Mouse (Mus musculus): ENCODE data around the gene Nab1. TPM values are rescaled to one million over a fixed set of nuclear protein-coding genes. Genes with fewer than 3 reads are reported as not detected.

The Nab1 gene
- polyA plus RNA-seq, 1 experiment from 2014 or later = 48.0 TPM

DNA sequence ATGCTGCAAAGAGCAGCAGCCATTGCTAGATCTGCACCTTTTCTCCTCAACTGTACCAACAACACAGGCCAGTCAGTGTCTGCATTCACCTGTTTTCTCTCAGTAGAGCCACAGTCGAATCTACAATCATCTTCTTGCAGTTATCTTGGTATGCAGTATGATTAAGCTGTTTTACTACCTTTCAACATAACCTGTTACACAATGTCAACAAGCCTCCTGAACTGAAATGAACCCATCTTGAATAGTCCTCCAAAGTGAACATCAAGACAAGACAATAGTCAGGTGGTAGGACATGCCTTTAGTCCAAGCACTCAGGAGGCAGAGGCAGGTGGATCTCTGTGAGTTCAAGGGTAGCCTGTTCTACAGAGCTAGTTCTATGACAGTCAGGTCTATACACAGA is 26.2 kb downstream of the Nab1 start:
- in situ Hi-C loops (cut with MboI; ENCODE audit: low pct_unique_long_range_greater_than_20kb) = no loop called here
- ATAC-seq (no peak), DNase-seq (ENCODE audit: low read depth, low spot score) (no peak)
- no peak for TF ChIP-seq CTCF (IDR thresholded peaks at IDR 0.05)
- CTCF ChIA-PET = no interaction called here
- no peaks in the 10 kb centered on the region for H3K27me3 ChIP-seq
- POLR2A ChIA-PET = no interaction called here

DNA sequence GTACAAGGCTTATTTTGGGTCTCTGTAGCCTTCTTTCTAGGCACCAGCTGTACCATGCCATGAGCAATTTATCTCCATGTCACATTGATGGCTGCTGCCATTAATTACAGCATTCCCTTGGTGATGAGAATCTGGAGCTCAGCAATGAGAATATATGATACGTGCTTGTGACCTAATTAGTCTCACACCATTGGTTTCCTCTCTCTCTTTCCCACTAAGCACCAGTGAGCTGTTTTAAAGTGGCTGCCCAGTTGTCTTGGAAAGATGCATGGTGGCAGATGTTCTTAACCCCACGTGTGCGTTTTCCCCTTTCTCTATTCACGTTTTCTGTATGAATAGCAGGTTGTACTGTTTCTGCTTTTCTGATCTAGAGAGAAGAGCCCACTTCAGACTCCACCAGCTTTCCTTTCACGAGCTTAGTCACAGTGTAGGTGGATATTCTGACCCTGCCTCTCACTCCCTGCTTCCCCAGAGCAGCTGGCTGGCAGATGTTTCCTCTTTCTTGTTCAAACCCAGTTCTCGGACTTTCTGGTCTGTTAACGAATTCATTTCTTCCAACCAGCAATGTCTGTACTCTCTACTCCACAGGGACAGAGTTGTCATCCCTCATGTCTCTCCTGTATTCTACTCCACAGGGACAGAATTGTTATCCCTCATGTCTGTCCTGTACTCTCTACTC is 29.5 kb downstream of the Nab1 start:
- ChIA-PET POLR2A (interaction anchor here (1.1 kb wide), 1 partner anchor 9 kb away, joined by 3 read pairs; no protein-coding TSS in a partner anchor), CTCF (interaction anchor here (1.7 to 1.8 kb wide), 3 partner anchors 9 to 16 kb away, joined by 3 to 8 read pairs (median 5); no protein-coding TSS in a partner anchor)
- ATAC-seq (no peak), DNase-seq (ENCODE audit: low read depth, low spot score) (no peak)
- in situ Hi-C loops (cut with MboI; ENCODE audit: low pct_unique_long_range_greater_than_20kb) = no loop called here
- no peaks in the 10 kb centered on the region for H3K27me3 ChIP-seq
- no peak for TF ChIP-seq CTCF (IDR thresholded peaks at IDR 0.05)

DNA sequence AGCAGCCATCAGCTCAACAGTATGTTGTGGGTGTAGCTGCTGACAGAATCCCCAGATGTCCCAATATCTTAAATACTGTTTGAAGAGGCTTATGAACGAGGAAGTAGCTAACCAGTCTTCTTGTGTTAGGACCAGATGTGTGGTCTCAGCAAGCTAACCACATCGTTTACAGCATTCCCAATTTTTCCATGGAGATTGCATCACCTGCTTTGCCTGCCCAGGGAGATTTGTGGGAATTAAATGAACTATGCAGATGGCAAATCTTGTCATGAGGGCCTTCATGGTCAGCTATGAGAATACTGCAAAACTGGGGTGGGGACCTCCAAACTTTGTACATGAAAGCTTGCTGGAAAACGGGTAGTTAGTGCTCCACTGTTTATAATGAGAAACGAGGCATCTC is 30.2 kb downstream of the Nab1 start:
- POLR2A ChIA-PET = interaction anchor here (1.1 kb wide), 2 partner anchors 8 to 23 kb away, joined by 3 read pairs; no protein-coding TSS in a partner anchor

DNA sequence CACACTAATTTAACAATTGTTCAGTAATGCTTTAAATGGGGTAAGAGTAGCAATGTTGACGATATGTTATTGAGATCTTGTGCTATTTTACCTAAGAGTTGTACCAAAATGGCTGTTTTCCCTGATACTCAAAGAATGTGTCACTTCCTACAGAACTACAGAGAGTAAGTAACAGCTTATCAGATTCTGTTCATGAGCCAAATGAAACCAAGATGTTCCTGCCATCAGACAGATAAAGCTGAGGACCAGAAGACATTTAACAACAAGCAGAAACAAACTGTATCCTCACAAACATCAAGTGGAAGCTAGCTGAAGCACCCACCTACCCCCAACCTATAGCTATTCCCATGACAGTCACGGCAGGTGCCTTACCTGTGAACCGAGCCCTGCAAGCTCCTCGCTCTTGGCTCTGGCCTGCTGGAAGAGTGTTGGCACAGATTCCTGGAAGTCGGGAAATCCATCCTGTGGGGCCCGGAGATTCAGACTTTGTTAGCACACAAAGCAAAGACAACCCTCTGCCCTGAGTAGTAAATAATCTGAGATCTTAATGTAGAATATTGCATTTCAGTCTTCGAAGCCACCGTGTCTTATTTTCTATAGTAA is 33.9 kb downstream of the Nab1 start:
- DNase-seq (ENCODE audit: low read depth, low spot score) (no peak), ATAC-seq (no peak)
- CTCF ChIA-PET = interaction anchor here (0.9 kb wide), 1 partner anchor 20 kb away, joined by 3 read pairs; no protein-coding TSS in a partner anchor
- POLR2A ChIA-PET = no interaction called here
- no peaks in the 10 kb centered on the region for H3K27me3 ChIP-seq
- no peak for TF ChIP-seq CTCF (IDR thresholded peaks at IDR 0.05)
- in situ Hi-C loops (cut with MboI; ENCODE audit: low pct_unique_long_range_greater_than_20kb) = no loop called here

More for the DNA sequence above, 30.2 kb downstream of the Nab1 start:
- H3K27me3 ChIP-seq = no peaks in the 10 kb centered on the region
- DNase-seq (ENCODE audit: low read depth, low spot score) (no peak), ATAC-seq (no peak)
- in situ Hi-C loops (cut with MboI; ENCODE audit: low pct_unique_long_range_greater_than_20kb) = no loop called here
- TF ChIP-seq CTCF (IDR thresholded peaks at IDR 0.05) = no peak
- CTCF ChIA-PET = interaction anchor here (1.1 to 1.8 kb wide), 4 partner anchors 9 to 160 kb away, joined by 3 to 8 read pairs (median 4); no protein-coding TSS in a partner anchor

DNA sequence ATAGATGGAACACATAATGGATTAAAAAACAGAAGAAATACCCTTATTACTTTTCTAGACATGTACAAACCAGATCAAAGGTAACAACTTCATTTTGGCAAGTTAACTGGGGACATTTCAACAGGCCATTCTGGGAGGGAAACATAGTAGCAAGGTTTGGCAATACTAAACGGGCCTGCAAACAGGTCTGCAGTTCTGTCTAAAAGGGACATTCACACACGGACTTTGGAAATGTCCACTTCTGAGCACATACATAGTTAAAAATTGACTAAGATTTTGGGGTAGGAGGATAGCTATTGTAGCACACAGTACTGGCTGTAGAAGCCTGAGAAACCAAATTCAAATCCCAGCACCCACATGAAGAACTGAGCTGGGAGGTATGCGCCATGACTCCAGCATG is 34.6 kb downstream of the Nab1 start:
- H3K27me3 ChIP-seq = no peaks in the 10 kb centered on the region
- TF ChIP-seq CTCF (IDR thresholded peaks at IDR 0.05) = no peak
- ChIA-PET POLR2A (no interaction called here), CTCF (interaction anchor here (0.9 kb wide), 1 partner anchor 20 kb away, joined by 3 read pairs; no protein-coding TSS in a partner anchor)
- ATAC-seq (no peak), DNase-seq (ENCODE audit: low read depth, low spot score) (no peak)
- in situ Hi-C loops (cut with MboI; ENCODE audit: low pct_unique_long_range_greater_than_20kb) = no loop called here

DNA sequence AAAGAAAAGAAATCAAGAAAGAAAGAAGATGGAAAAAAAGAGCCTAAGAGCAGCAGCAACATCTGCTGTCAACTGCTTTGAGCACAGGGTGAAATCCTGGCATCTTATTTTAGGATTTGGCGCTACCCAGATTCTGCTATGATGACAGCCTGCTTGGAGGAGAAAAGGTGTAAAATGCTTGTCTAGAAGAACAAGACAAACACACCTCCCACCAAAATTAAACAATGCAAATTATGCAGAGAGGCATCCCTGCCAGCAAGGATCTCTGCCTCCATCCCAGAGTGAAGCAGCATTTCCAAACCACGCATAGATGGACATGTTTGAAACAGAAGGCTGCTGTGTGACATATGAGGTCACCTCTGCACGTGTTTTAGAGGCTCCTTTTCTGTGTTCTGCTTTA is 35.2 kb downstream of the Nab1 start:
- no peak for TF ChIP-seq CTCF (IDR thresholded peaks at IDR 0.05)

DNA sequence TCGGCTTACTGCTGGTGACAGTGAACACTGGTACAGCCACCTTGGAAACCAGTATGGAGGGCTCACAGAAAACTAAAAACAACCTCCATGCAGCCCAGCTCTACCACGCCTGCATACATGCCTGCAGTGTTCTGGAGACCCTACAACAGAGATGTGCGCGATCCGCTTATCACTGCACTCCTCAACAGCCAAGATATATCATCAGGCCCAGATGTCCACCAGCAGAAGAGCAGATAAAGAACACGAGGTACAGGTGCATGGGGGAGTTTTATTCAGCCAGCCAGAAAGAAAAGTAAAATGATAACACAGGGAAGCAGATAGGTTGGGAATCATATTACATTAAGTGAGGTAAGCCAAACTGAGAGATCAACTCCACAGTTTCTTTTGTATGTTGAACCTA is 37.2 kb downstream of the Nab1 start:
- no peaks in the 10 kb centered on the region for H3K27me3 ChIP-seq
- ATAC-seq (no peak), DNase-seq (ENCODE audit: low read depth, low spot score) (no peak)
- no peak for TF ChIP-seq CTCF (IDR thresholded peaks at IDR 0.05)
- ChIA-PET CTCF (no interaction called here), POLR2A (no interaction called here)
- in situ Hi-C loops (cut with MboI; ENCODE audit: low pct_unique_long_range_greater_than_20kb) = no loop called here

More for the DNA sequence above, 35.2 kb downstream of the Nab1 start:
- ATAC-seq (no peak), DNase-seq (ENCODE audit: low read depth, low spot score) (no peak)
- no peaks in the 10 kb centered on the region for H3K27me3 ChIP-seq
- in situ Hi-C loops (cut with MboI; ENCODE audit: low pct_unique_long_range_greater_than_20kb) = no loop called here
- POLR2A ChIA-PET = no interaction called here
- CTCF ChIA-PET = interaction anchor here (1.4 kb wide), 1 partner anchor 10 kb away, joined by 5 read pairs; no protein-coding TSS in a partner anchor

DNA sequence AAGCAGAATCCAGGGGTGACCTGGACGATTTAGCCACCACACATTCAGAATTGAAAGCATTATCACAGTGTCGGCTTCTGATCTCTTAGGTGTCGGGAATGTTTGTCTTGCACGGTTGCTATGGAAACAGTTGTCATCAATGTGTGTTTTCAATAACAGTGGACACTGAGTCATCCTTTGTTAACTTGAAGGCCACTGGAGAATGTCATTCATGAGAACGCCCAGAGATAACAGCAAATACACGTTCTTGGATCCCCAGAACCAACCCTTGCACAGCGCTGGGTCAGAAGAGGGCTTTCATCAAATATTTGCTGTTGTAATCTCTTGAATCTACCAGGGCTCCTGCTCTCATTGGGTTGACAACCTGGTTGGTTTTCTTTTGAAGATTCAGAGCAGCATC is 43.9 kb downstream of the Nab1 start:
- no peak for ATAC-seq
- ChIA-PET CTCF (interaction anchor here (1.2 kb wide), 1 partner anchor 359 kb away, joined by 3 read pairs; no protein-coding TSS in a partner anchor), POLR2A (no interaction called here)
- TF ChIP-seq CTCF (IDR thresholded peaks at IDR 0.05) = no peak
- in situ Hi-C loops (cut with MboI; ENCODE audit: low pct_unique_long_range_greater_than_20kb) = no loop called here
- no peaks in the 10 kb centered on the region for H3K27me3 ChIP-seq
- DNase-seq (ENCODE audit: low read depth, low spot score) = no peak

DNA sequence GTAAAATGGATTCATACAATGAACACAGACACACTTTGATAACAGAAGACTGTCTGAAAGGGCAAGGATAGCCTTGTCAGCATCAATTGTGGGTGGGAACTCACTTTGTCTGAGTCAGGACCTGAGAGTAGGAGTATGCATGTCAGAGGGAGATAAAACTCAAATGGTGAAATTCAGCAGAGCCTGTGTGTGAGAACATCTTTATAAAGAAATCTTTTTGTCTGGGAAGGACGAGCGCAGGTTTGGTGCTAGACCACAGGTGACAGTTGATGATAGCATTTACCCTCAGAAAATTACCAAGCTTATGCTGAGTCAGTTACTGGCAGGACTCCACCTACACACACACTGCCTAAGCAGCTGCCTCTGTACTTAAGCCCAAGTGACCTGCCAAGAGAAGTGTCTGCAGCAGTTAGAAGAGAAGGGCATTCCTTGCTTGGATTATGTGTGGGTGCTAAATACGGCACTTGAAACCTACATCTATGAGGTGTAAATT is 45.9 kb downstream of the Nab1 start:
- POLR2A ChIA-PET = no interaction called here
- CTCF ChIA-PET = interaction anchor here (0.8 to 2.5 kb wide), 2 partner anchors 10 to 16 kb away, joined by 3 to 5 read pairs; no protein-coding TSS in a partner anchor
- in situ Hi-C loops (cut with MboI; ENCODE audit: low pct_unique_long_range_greater_than_20kb) = no loop called here
- TF ChIP-seq CTCF (IDR thresholded peaks at IDR 0.05) = no peak
- H3K27me3 ChIP-seq = no peaks in the 10 kb centered on the region
- DNase-seq (ENCODE audit: low read depth, low spot score) (peak; percentile 28), ATAC-seq (peak; percentile 80)

DNA sequence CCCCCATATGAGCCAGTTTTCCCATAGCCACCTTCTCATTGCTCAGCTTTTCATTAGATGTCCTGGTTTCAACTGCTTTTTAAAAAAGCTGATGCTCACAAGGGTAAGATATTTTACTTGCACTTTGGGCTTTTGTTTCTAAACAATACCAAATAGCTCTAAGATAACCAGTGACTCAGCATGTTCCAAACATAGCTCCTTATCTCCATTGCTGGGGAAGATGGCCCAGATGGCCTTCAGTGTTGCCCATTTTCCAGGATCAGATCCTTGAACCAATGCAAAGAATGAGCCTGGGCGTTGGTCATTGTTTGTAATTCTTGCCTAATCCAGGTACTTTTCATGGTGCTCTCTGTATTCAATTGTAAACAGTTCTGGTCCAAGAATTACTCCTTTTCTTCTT is 49.1 kb downstream of the Nab1 start:
- H3K27me3 ChIP-seq = no peaks in the 10 kb centered on the region
- in situ Hi-C loops (cut with MboI; ENCODE audit: low pct_unique_long_range_greater_than_20kb) = no loop called here
- ChIA-PET CTCF (no interaction called here), POLR2A (no interaction called here)
- DNase-seq (ENCODE audit: low read depth, low spot score) = no peak
- no peak for ATAC-seq
- TF ChIP-seq CTCF (IDR thresholded peaks at IDR 0.05) = no peak

DNA sequence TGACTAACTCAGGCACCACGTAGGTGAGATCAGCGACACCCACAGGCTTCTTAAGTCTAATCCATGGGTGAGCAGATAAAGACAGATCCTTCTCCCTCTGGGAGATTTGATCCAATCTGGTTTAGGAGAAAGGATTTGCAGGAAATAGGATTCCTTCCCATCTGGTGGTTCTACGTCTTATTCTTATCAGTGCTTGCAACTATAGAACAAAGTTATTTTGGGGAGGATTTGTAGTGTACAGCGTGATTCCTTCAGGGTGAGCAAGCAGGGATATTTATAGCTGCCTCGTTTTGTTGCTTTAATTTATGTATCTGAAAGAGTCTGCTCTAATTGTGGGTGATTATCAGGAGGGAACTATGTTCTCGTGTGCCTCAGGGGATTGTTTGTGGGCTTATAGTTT is 64.6 kb downstream of the Nab1 start:
- ChIA-PET POLR2A (no interaction called here), CTCF (no interaction called here)
- in situ Hi-C loops (cut with MboI; ENCODE audit: low pct_unique_long_range_greater_than_20kb) = no loop called here
- no peak for TF ChIP-seq CTCF (IDR thresholded peaks at IDR 0.05)
- DNase-seq (ENCODE audit: low read depth, low spot score) = no peak
- peaks cover 26% of the 10 kb centered on the region for H3K27me3 ChIP-seq
- no peak for ATAC-seq

Data from Patski (cell line).